Mouse (Mus musculus): ENCODE data around the gene Zfp28. TPM values are rescaled to one million over a fixed set of nuclear protein-coding genes. Genes with fewer than 3 reads are reported as not detected.
A peak's percentile ranks its signal among the peaks of the same experiment; 100 is the strongest.

Gene Zfp28
- polyA plus RNA-seq, 1 experiment from 2014 or later: 8.7 TPM

- H3K36me3 ChIP-seq (ENCODE audit: control insufficient read depth, insufficient read depth, low read length): no peaks in the 10 kb centered on the region
- H3K4me1 ChIP-seq (ENCODE audit: control insufficient read depth, insufficient read depth, low read length): no peaks in the 10 kb centered on the region
- peak overlapping the region; percentile 53; the same call in 1 of the 2 replicates for H3K4me3 ChIP-seq (ENCODE audit: low read length)
- H3K27ac ChIP-seq (ENCODE audit: low read depth, low read length): no peak overlapping the region
- WGBS: 65% methylated on average over 8 of the region's 8 CpGs
- H3K4me2 ChIP-seq (replicated peaks; ENCODE audit: low read depth, low read length): peak overlapping the region; percentile 55
- H3K27me3 ChIP-seq (ENCODE audit: control insufficient read depth, insufficient read depth, low read length): no peaks in the 10 kb centered on the region
- 0 out of 2 replicates have a peak, but pooled peaks have one; percentile 4 for ATAC-seq (ENCODE audit: low FRiP score, low TSS enrichment)
- peak overlapping the region; percentile 50; the same call in 1 of the 2 replicates for H3K9ac ChIP-seq (ENCODE audit: low read depth, low read length)
- no peaks in the 10 kb centered on the region for H3K9me3 ChIP-seq (ENCODE audit: control insufficient read depth, low read length)
These were observed 916 bp downstream of the Zfp28 start for GRCm38 (mm10) chr7:6384011-6384410.

- H3K9me3 ChIP-seq (ENCODE audit: control insufficient read depth, low read length): no peaks in the 10 kb centered on the region
- no peak overlapping the region for H3K4me3 ChIP-seq (ENCODE audit: low read length)
These were observed 3.9 kb downstream of the Zfp28 start for GRCm38 (mm10) chr7:6386995-6387394.

GRCm38 (mm10) chr7:6388971-6389370 is 5.9 kb downstream of the Zfp28 start:
- no peaks in the 10 kb centered on the region for H3K9me3 ChIP-seq (ENCODE audit: control insufficient read depth, low read length)
- H3K4me3 ChIP-seq (ENCODE audit: low read length): no peak overlapping the region
- no peak for ATAC-seq (ENCODE audit: low FRiP score, low TSS enrichment)
- no peak overlapping the region for H3K4me2 ChIP-seq (replicated peaks; ENCODE audit: low read depth, low read length)
- H3K9ac ChIP-seq (ENCODE audit: low read depth, low read length): no peak overlapping the region
- H3K36me3 ChIP-seq (ENCODE audit: control insufficient read depth, insufficient read depth, low read length): peaks cover 15% of the 10 kb centered on the region; the same call in 1 of the 2 replicates
- H3K4me1 ChIP-seq (ENCODE audit: control insufficient read depth, insufficient read depth, low read length): no peaks in the 10 kb centered on the region
- WGBS: 86% methylated on average over 5 of the region's 5 CpGs
- no peaks in the 10 kb centered on the region for H3K27me3 ChIP-seq (ENCODE audit: control insufficient read depth, insufficient read depth, low read length)
- no peak overlapping the region for H3K27ac ChIP-seq (ENCODE audit: low read depth, low read length)

More at GRCm38 (mm10) chr7:6386995-6387394, 3.9 kb downstream of the Zfp28 start:
- Histone ChIP-seq H3K36me3 (ENCODE audit: control insufficient read depth, insufficient read depth, low read length) (peaks cover 6% of the 10 kb centered on the region; the same call in 1 of the 2 replicates), H3K4me2 (replicated peaks; ENCODE audit: low read depth, low read length) (no peak overlapping the region), H3K9ac (ENCODE audit: low read depth, low read length) (no peak overlapping the region), H3K4me1 (ENCODE audit: control insufficient read depth, insufficient read depth, low read length) (no peaks in the 10 kb centered on the region), H3K27me3 (ENCODE audit: control insufficient read depth, insufficient read depth, low read length) (no peaks in the 10 kb centered on the region), H3K27ac (ENCODE audit: low read depth, low read length) (no peak overlapping the region)
- no peak for ATAC-seq (ENCODE audit: low FRiP score, low TSS enrichment)
- 96% methylated on average over 8 of the region's 8 CpGs for WGBS

GRCm38 (mm10) chr7:6389449-6389848 is 6.4 kb downstream of the Zfp28 start:
- Histone ChIP-seq H3K9me3 (ENCODE audit: control insufficient read depth, low read length) (no peaks in the 10 kb centered on the region), H3K36me3 (ENCODE audit: control insufficient read depth, insufficient read depth, low read length) (peaks cover 16% of the 10 kb centered on the region; the same call in 1 of the 2 replicates), H3K9ac (ENCODE audit: low read depth, low read length) (no peak overlapping the region), H3K4me3 (ENCODE audit: low read length) (no peak overlapping the region), H3K4me2 (replicated peaks; ENCODE audit: low read depth, low read length) (no peak overlapping the region), H3K27me3 (ENCODE audit: control insufficient read depth, insufficient read depth, low read length) (no peaks in the 10 kb centered on the region), H3K27ac (ENCODE audit: low read depth, low read length) (no peak overlapping the region), H3K4me1 (ENCODE audit: control insufficient read depth, insufficient read depth, low read length) (no peaks in the 10 kb centered on the region)
- no peak for ATAC-seq (ENCODE audit: low FRiP score, low TSS enrichment)
- 73% methylated on average over 5 of the region's 5 CpGs for WGBS

GRCm38 (mm10) chr7:6397996-6398975 is 15.2 kb downstream of the Zfp28 start, which contains the start of gene Smim17:
Smim17 (plus strand) TSS chr7:6398715.
- H3K4me2 ChIP-seq (replicated peaks; ENCODE audit: low read depth, low read length): peak within 1 kb of the TSS; percentile 55
- no peak within 1 kb of the TSS for H3K27ac ChIP-seq (ENCODE audit: low read depth, low read length)
- H3K4me1 ChIP-seq (ENCODE audit: control insufficient read depth, insufficient read depth, low read length): no peaks in the 10 kb centered on the region
- peaks cover 4% of the 10 kb centered on the region; the same call in 1 of the 2 replicates for H3K36me3 ChIP-seq (ENCODE audit: control insufficient read depth, insufficient read depth, low read length)
- H3K9ac ChIP-seq (ENCODE audit: low read depth, low read length): peak within 1 kb of the TSS; percentile 52; the same call in 1 of the 2 replicates
- ATAC-seq (ENCODE audit: low FRiP score, low TSS enrichment): peak; percentile 91
- no peaks in the 10 kb centered on the region for H3K27me3 ChIP-seq (ENCODE audit: control insufficient read depth, insufficient read depth, low read length)
- H3K9me3 ChIP-seq (ENCODE audit: control insufficient read depth, low read length): no peaks in the 10 kb centered on the region
- peak within 1 kb of the TSS; percentile 49 for H3K4me3 ChIP-seq (ENCODE audit: low read length)
- WGBS: 29% methylated on average over 25 of the region's 25 CpGs

GRCm38 (mm10) chr7:6410043-6410442 is 26.9 kb downstream of the Zfp28 start, which contains the start of gene Gm20715:
Gm20715 (plus strand) TSS chr7:6410277.
- H3K27ac ChIP-seq (ENCODE audit: low read depth, low read length): no peak within 1 kb of the TSS
- H3K4me3 ChIP-seq (ENCODE audit: low read length): no peak within 1 kb of the TSS
- no peak within 1 kb of the TSS for H3K9ac ChIP-seq (ENCODE audit: low read depth, low read length)
- H3K9me3 ChIP-seq (ENCODE audit: control insufficient read depth, low read length): no peaks in the 10 kb centered on the region
- peak; percentile 96 for ATAC-seq (ENCODE audit: low FRiP score, low TSS enrichment)
- H3K36me3 ChIP-seq (ENCODE audit: control insufficient read depth, insufficient read depth, low read length): no peaks in the 10 kb centered on the region
- H3K27me3 ChIP-seq (ENCODE audit: control insufficient read depth, insufficient read depth, low read length): no peaks in the 10 kb centered on the region
- H3K4me1 ChIP-seq (ENCODE audit: control insufficient read depth, insufficient read depth, low read length): no peaks in the 10 kb centered on the region
- no peak within 1 kb of the TSS for H3K4me2 ChIP-seq (replicated peaks; ENCODE audit: low read depth, low read length)
- WGBS: 1% methylated on average over 17 of the region's 17 CpGs

- Histone ChIP-seq H3K27me3 (ENCODE audit: control insufficient read depth, insufficient read depth, low read length) (no peaks in the 10 kb centered on the region), H3K4me3 (ENCODE audit: low read length) (no peak overlapping the region), H3K9ac (ENCODE audit: low read depth, low read length) (no peak overlapping the region), H3K9me3 (ENCODE audit: control insufficient read depth, low read length) (no peaks in the 10 kb centered on the region), H3K4me1 (ENCODE audit: control insufficient read depth, insufficient read depth, low read length) (no peaks in the 10 kb centered on the region), H3K27ac (ENCODE audit: low read depth, low read length) (no peak overlapping the region), H3K36me3 (ENCODE audit: control insufficient read depth, insufficient read depth, low read length) (no peaks in the 10 kb centered on the region), H3K4me2 (replicated peaks; ENCODE audit: low read depth, low read length) (no peak overlapping the region)
- WGBS: 4% methylated on average over 22 of the region's 22 CpGs
- ATAC-seq (ENCODE audit: low FRiP score, low TSS enrichment): no peak
These were observed 31.7 kb downstream of the Zfp28 start for GRCm38 (mm10) chr7:6414626-6415441.

- no peaks in the 10 kb centered on the region for H3K9me3 ChIP-seq (ENCODE audit: control insufficient read depth, low read length)
- no peaks in the 10 kb centered on the region for H3K36me3 ChIP-seq (ENCODE audit: control insufficient read depth, insufficient read depth, low read length)
- no peaks in the 10 kb centered on the region for H3K4me1 ChIP-seq (ENCODE audit: control insufficient read depth, insufficient read depth, low read length)
- H3K27ac ChIP-seq (ENCODE audit: low read depth, low read length): no peak overlapping the region
- H3K4me2 ChIP-seq (replicated peaks; ENCODE audit: low read depth, low read length): no peak overlapping the region
- 20% methylated on average over 8 of the region's 8 CpGs for WGBS
- no peak overlapping the region for H3K4me3 ChIP-seq (ENCODE audit: low read length)
- no peaks in the 10 kb centered on the region for H3K27me3 ChIP-seq (ENCODE audit: control insufficient read depth, insufficient read depth, low read length)
- no peak overlapping the region for H3K9ac ChIP-seq (ENCODE audit: low read depth, low read length)
- ATAC-seq (ENCODE audit: low FRiP score, low TSS enrichment): no peak
These were observed 32.3 kb downstream of the Zfp28 start for GRCm38 (mm10) chr7:6415442-6415787.
